Mouse (Mus musculus) midbrain, embryonic 15.5 days (tissue): ENCODE data around the gene Plxnc1. TPM values are rescaled to one million over a fixed set of nuclear protein-coding genes. Genes with fewer than 3 reads are reported as not detected.

ENCODE experiments used
- ATAC-seq: fragments of 200-750 bp; cut with Nextera tagmentation; replicated peaks from 2 replicates; pipeline ENCODE4 v1.8.0; 2017; ENCODE audit warnings: moderate TSS enrichment
- H3K27ac ChIP-seq: fragments of 300-500 bp; sonication (generic); 2 replicates; pipeline ENCODE4 v1.5.1; 2015; ENCODE audit warnings: mild to moderate bottlenecking, inconsistent platforms
- H3K27me3 ChIP-seq: fragments of 300-500 bp; sonication (generic); replicated peaks from 2 replicates; pipeline ENCODE4 v1.6.1; 2015; ENCODE audit warnings: inconsistent platforms
- H3K36me3 ChIP-seq: fragments of 300-500 bp; sonication (generic); replicated peaks from 2 replicates; pipeline ENCODE4 v1.6.1; 2015; ENCODE audit warnings: inconsistent platforms
- H3K4me1 ChIP-seq: fragments of 300-500 bp; sonication (generic); 2 replicates; pipeline ENCODE4 v1.6.1; 2015; ENCODE audit warnings: inconsistent platforms
- H3K4me2 ChIP-seq: fragments of 300-500 bp; sonication (generic); 2 replicates; pipeline ENCODE4 v1.6.1; 2015; ENCODE audit warnings: inconsistent platforms, mild to moderate bottlenecking, moderate library complexity
- H3K4me3 ChIP-seq: fragments of 300-500 bp; sonication (generic); 2 replicates; pipeline ENCODE4 v1.5.1; 2015; ENCODE audit warnings: mild to moderate bottlenecking, inconsistent platforms
- H3K9ac ChIP-seq: fragments of 300-500 bp; sonication (generic); 2 replicates; pipeline ENCODE4 v1.6.1; 2015; ENCODE audit warnings: mild to moderate bottlenecking, inconsistent platforms
- H3K9me3 ChIP-seq: fragments of 300-500 bp; sonication (generic); 2 replicates; pipeline ENCODE4 v1.6.1; 2016; ENCODE audit warnings: inconsistent platforms
- WGBS: fragments of 180-500 bp; shearing (Covaris S2); methylation state at CpG from one replicate; pipeline ENCODE4 v1.1.7; 2015; ENCODE audit warnings: mixed read lengths; 5-methylcytosine and 5-hydroxymethylcytosine counted together
- polyA plus RNA-seq: library from polyadenylated mRNA; unstranded; fragments of >200 nt; fragmentation: Nextera tagmentation; extraction: Ambion mirVana; gene quantifications from 2 replicates; pipeline ENCODE4 v1.2.1, GENCODE M21; 2015

The Plxnc1 gene
- polyA plus RNA-seq, 1 experiment from 2014 or later = 18.2 TPM

GRCm38 (mm10) chr10:94800677-94801354 is 143.8 kb downstream of the Plxnc1 start:
- Histone ChIP-seq H3K36me3 (0 out of 2 replicates have a peak, but pooled peaks cover 7% of the 10 kb centered on the region), H3K27ac (no peak overlapping the region), H3K9me3 (no peaks in the 10 kb centered on the region), H3K9ac (no peak overlapping the region), H3K4me1 (peaks cover 6% of the 10 kb centered on the region; the same call in 1 of the 2 replicates), H3K4me2 (no peak overlapping the region), H3K27me3 (no peaks in the 10 kb centered on the region), H3K4me3 (no peak overlapping the region)
- WGBS = 87% methylated on average over 7 of the region's 7 CpGs
- no peak for ATAC-seq

GRCm38 (mm10) chr10:94799485-94800239 is 145.0 kb downstream of the Plxnc1 start:
- WGBS = 40% methylated on average over 2 of the region's 2 CpGs
- Histone ChIP-seq H3K27me3 (no peaks in the 10 kb centered on the region), H3K9me3 (no peaks in the 10 kb centered on the region), H3K36me3 (0 out of 2 replicates have a peak, but pooled peaks cover 11% of the 10 kb centered on the region), H3K4me2 (no peak overlapping the region), H3K27ac (0 out of 2 replicates have a peak overlapping the region, but pooled peaks have one; percentile 14), H3K4me3 (no peak overlapping the region), H3K4me1 (peaks cover 6% of the 10 kb centered on the region; the same call in 1 of the 2 replicates), H3K9ac (no peak overlapping the region)
- peak; percentile 75 for ATAC-seq

- WGBS = 89% methylated on average over 5 of the region's 5 CpGs
These were observed 146.5 kb downstream of the Plxnc1 start for GRCm38 (mm10) chr10:94798128-94798527.

GRCm38 (mm10) chr10:94794666-94795244 is 149.9 kb downstream of the Plxnc1 start:
- Histone ChIP-seq H3K4me1 (peaks cover 6% of the 10 kb centered on the region; the same call in 1 of the 2 replicates), H3K9ac (no peak overlapping the region), H3K9me3 (no peaks in the 10 kb centered on the region), H3K4me3 (no peak overlapping the region), H3K27me3 (no peaks in the 10 kb centered on the region), H3K4me2 (no peak overlapping the region), H3K27ac (no peak overlapping the region), H3K36me3 (peaks cover 19% of the 10 kb centered on the region; the same call in 1 of the 2 replicates)
- WGBS = 93% methylated on average over 5 of the region's 5 CpGs
- no peak for ATAC-seq

More at GRCm38 (mm10) chr10:94798128-94798527, 146.5 kb downstream of the Plxnc1 start:
- Histone ChIP-seq H3K9me3 (no peaks in the 10 kb centered on the region), H3K4me1 (peaks cover 6% of the 10 kb centered on the region; the same call in 1 of the 2 replicates), H3K4me2 (no peak overlapping the region), H3K27me3 (no peaks in the 10 kb centered on the region), H3K36me3 (peaks cover 19% of the 10 kb centered on the region; the same call in 1 of the 2 replicates), H3K4me3 (no peak overlapping the region), H3K27ac (no peak overlapping the region), H3K9ac (no peak overlapping the region)
- ATAC-seq = no peak

- no peaks in the 10 kb centered on the region for H3K4me1 ChIP-seq
These were observed 150.7 kb downstream of the Plxnc1 start for GRCm38 (mm10) chr10:94793914-94794313.

GRCm38 (mm10) chr10:94789205-94789604 is 155.4 kb downstream of the Plxnc1 start:
- WGBS = 69% methylated on average over 3 of the region's 3 CpGs
- Histone ChIP-seq H3K4me2 (no peak overlapping the region), H3K9me3 (no peaks in the 10 kb centered on the region), H3K4me1 (no peaks in the 10 kb centered on the region), H3K27ac (no peak overlapping the region), H3K27me3 (no peaks in the 10 kb centered on the region), H3K9ac (no peak overlapping the region), H3K4me3 (no peak overlapping the region), H3K36me3 (peaks cover 6% of the 10 kb centered on the region; the same call in 1 of the 2 replicates)
- no peak for ATAC-seq

More at GRCm38 (mm10) chr10:94793914-94794313, 150.7 kb downstream of the Plxnc1 start:
- no peaks in the 10 kb centered on the region for H3K27me3 ChIP-seq
- no peak overlapping the region for H3K4me2 ChIP-seq
- no peaks in the 10 kb centered on the region for H3K9me3 ChIP-seq
- H3K36me3 ChIP-seq = peaks cover 19% of the 10 kb centered on the region; the same call in 1 of the 2 replicates
- no peak overlapping the region for H3K27ac ChIP-seq
- H3K9ac ChIP-seq = no peak overlapping the region
- H3K4me3 ChIP-seq = no peak overlapping the region
- WGBS = 97% methylated on average over 3 of the region's 3 CpGs
- no peak for ATAC-seq

- no peaks in the 10 kb centered on the region for H3K36me3 ChIP-seq
- no peaks in the 10 kb centered on the region for H3K4me1 ChIP-seq
- no peak overlapping the region for H3K9ac ChIP-seq
- H3K4me3 ChIP-seq = no peak overlapping the region
- WGBS = 80% methylated on average over 3 of the region's 3 CpGs
- no peak for ATAC-seq
- H3K9me3 ChIP-seq = no peaks in the 10 kb centered on the region
- H3K27ac ChIP-seq = no peak overlapping the region
- no peaks in the 10 kb centered on the region for H3K27me3 ChIP-seq
- no peak overlapping the region for H3K4me2 ChIP-seq
These were observed 163.9 kb downstream of the Plxnc1 start for GRCm38 (mm10) chr10:94780618-94781262.

GRCm38 (mm10) chr10:94779319-94779718 is 165.3 kb downstream of the Plxnc1 start:
- no peak overlapping the region for H3K9ac ChIP-seq
- ATAC-seq = no peak
- WGBS = 98% methylated on average over 4 of the region's 4 CpGs
- H3K4me2 ChIP-seq = no peak overlapping the region
- H3K27me3 ChIP-seq = no peaks in the 10 kb centered on the region
- no peak overlapping the region for H3K27ac ChIP-seq
- H3K4me1 ChIP-seq = no peaks in the 10 kb centered on the region
- no peaks in the 10 kb centered on the region for H3K9me3 ChIP-seq
- H3K36me3 ChIP-seq = no peaks in the 10 kb centered on the region
- H3K4me3 ChIP-seq = no peak overlapping the region

- Histone ChIP-seq H3K4me1 (no peaks in the 10 kb centered on the region), H3K9me3 (no peaks in the 10 kb centered on the region), H3K9ac (no peak overlapping the region), H3K27me3 (no peaks in the 10 kb centered on the region), H3K4me3 (no peak overlapping the region), H3K27ac (no peak overlapping the region), H3K36me3 (no peaks in the 10 kb centered on the region), H3K4me2 (no peak overlapping the region)
- ATAC-seq = no peak
- 96% methylated on average over 3 of the region's 3 CpGs for WGBS
These were observed 167.1 kb downstream of the Plxnc1 start for GRCm38 (mm10) chr10:94777576-94777975.

- Histone ChIP-seq H3K4me1 (no peaks in the 10 kb centered on the region), H3K4me2 (no peak overlapping the region), H3K36me3 (no peaks in the 10 kb centered on the region), H3K9ac (no peak overlapping the region), H3K4me3 (no peak overlapping the region), H3K27me3 (no peaks in the 10 kb centered on the region), H3K27ac (no peak overlapping the region), H3K9me3 (no peaks in the 10 kb centered on the region)
- 83% methylated on average over 3 of the region's 3 CpGs for WGBS
- ATAC-seq = no peak
These were observed 173.1 kb downstream of the Plxnc1 start for GRCm38 (mm10) chr10:94771496-94771895.

- ATAC-seq = no peak
- no peak overlapping the region for H3K4me3 ChIP-seq
- H3K4me1 ChIP-seq = no peaks in the 10 kb centered on the region
- no peaks in the 10 kb centered on the region for H3K36me3 ChIP-seq
- H3K27ac ChIP-seq = no peak overlapping the region
- WGBS = 81% methylated on average over 2 of the region's 2 CpGs
- H3K9me3 ChIP-seq = no peaks in the 10 kb centered on the region
- H3K4me2 ChIP-seq = no peak overlapping the region
- no peak overlapping the region for H3K9ac ChIP-seq
- H3K27me3 ChIP-seq = no peaks in the 10 kb centered on the region
These were observed 197.6 kb downstream of the Plxnc1 start for GRCm38 (mm10) chr10:94747011-94747410.

GRCm38 (mm10) chr10:94741459-94741858 is 203.2 kb downstream of the Plxnc1 start:
- Histone ChIP-seq H3K4me1 (no peaks in the 10 kb centered on the region), H3K36me3 (no peaks in the 10 kb centered on the region), H3K4me2 (no peak overlapping the region), H3K4me3 (no peak overlapping the region), H3K27ac (no peak overlapping the region), H3K9me3 (no peaks in the 10 kb centered on the region), H3K9ac (no peak overlapping the region), H3K27me3 (no peaks in the 10 kb centered on the region)
- no peak for ATAC-seq
- WGBS = 94% methylated on average over 3 of the region's 3 CpGs
